9 mouse cellular contexts compared by ENCODE assay signal in genomic region chr4:151243445-151243844, GRCm38 (mm10).
"Had no signal": no experiment of that assay in that cellular context is flagged by ENCODE, and none has a peak within 500 bp of the region (broad histone marks: within the 10 kb centered on the region; RNA-seq: fewer than 3 reads in every experiment).

No protein-coding gene starts in this region.

- H3K27me3 ChIP-seq: intestine, embryonic 15.5 days had no signal

- H3K9me3 ChIP-seq: intestine, embryonic 15.5 days; limb, embryonic 15.5 days had no signal

- H3K36me3 ChIP-seq: intestine, embryonic 15.5 days; limb, embryonic 15.5 days; liver, embryonic 12.5 days; midbrain, embryonic 12.5 days had no signal

- DNase-seq: kidney, adult 18-20 months; kidney, postnatal 10 days; layer of hippocampus, postnatal 36 days; thymus, postnatal 14 days had no signal

- H3K4me1 ChIP-seq: intestine, embryonic 15.5 days; limb, embryonic 15.5 days; liver, embryonic 12.5 days had no signal

- H3K4me3 ChIP-seq: intestine, embryonic 15.5 days; layer of hippocampus, adult 2 months; limb, embryonic 15.5 days; liver, embryonic 12.5 days; midbrain, embryonic 12.5 days had no signal
